Mouse (Mus musculus): ENCODE measurements around the gene Pla2g2f.

Gene Pla2g2f

GRCm38 (mm10) chr4:138755983-138756382, 1.4 kb downstream of the Pla2g2f start:
- no peak for DNase-seq (ENCODE audit: low spot score)

- no peak for DNase-seq (ENCODE audit: low spot score)
Measured at GRCm38 (mm10) chr4:138755439-138755838, 2.0 kb downstream of the Pla2g2f start.

GRCm38 (mm10) chr4:138754432-138754831, 3.0 kb downstream of the Pla2g2f start:
- no peak for DNase-seq (ENCODE audit: low spot score)

- no peak for DNase-seq (ENCODE audit: low spot score)
Measured at GRCm38 (mm10) chr4:138753608-138754007, 3.8 kb downstream of the Pla2g2f start.

GRCm38 (mm10) chr4:138752603-138753002, 4.8 kb downstream of the Pla2g2f start:
- DNase-seq (ENCODE audit: low spot score): no peak

- DNase-seq (ENCODE audit: low spot score): no peak
Measured at GRCm38 (mm10) chr4:138748369-138749072, 8.9 kb downstream of the Pla2g2f start.

- no peak for DNase-seq (ENCODE audit: low spot score)
Measured at GRCm38 (mm10) chr4:138747851-138748250, 9.6 kb downstream of the Pla2g2f start.

GRCm38 (mm10) chr4:138746866-138747265, 10.6 kb downstream of the Pla2g2f start:
- DNase-seq (ENCODE audit: low spot score): no peak

- no peak for DNase-seq (ENCODE audit: low spot score)
Measured at GRCm38 (mm10) chr4:138745884-138746283, 11.5 kb downstream of the Pla2g2f start.

- no peak for DNase-seq (ENCODE audit: low spot score)
Measured at GRCm38 (mm10) chr4:138739136-138739851, 18.1 kb downstream of the Pla2g2f start.

GRCm38 (mm10) chr4:138737031-138737430, 20.4 kb downstream of the Pla2g2f start, which contains the start of gene Ubxn10:
TSS of gene Ubxn10 (minus strand) at chr4:138737167.
- DNase-seq (ENCODE audit: low spot score): no peak

GRCm38 (mm10) chr4:138734863-138735262, 22.6 kb downstream of the Pla2g2f start:
- no peak for DNase-seq (ENCODE audit: low spot score)

- no peak for DNase-seq (ENCODE audit: low spot score)
Measured at GRCm38 (mm10) chr4:138734105-138734504, 23.3 kb downstream of the Pla2g2f start.

GRCm38 (mm10) chr4:138729018-138729703, 28.3 kb downstream of the Pla2g2f start:
- DNase-seq (ENCODE audit: low spot score): no peak

GRCm38 (mm10) chr4:138725751-138726150, 31.7 kb downstream of the Pla2g2f start:
- no peak for DNase-seq (ENCODE audit: low spot score)

GRCm38 (mm10) chr4:138725127-138725461, 32.3 kb downstream of the Pla2g2f start:
- no peak for DNase-seq (ENCODE audit: low spot score)

GRCm38 (mm10) chr4:138724354-138725126, 32.9 kb downstream of the Pla2g2f start, which contains the start of gene Pla2g2c:
TSS of gene Pla2g2c (plus strand) at chr4:138724792.
- no peak for DNase-seq (ENCODE audit: low spot score)

GRCm38 (mm10) chr4:138723493-138724281, 33.7 kb downstream of the Pla2g2f start:
- no peak for DNase-seq (ENCODE audit: low spot score)

GRCm38 (mm10) chr4:138719264-138719596, 38.2 kb downstream of the Pla2g2f start:
- DNase-seq (ENCODE audit: low spot score): no peak

- no peak for DNase-seq (ENCODE audit: low spot score)
Measured at GRCm38 (mm10) chr4:138718586-138719263, 38.7 kb downstream of the Pla2g2f start.

- DNase-seq (ENCODE audit: low spot score): no peak
Measured at GRCm38 (mm10) chr4:138716697-138717096, 40.7 kb downstream of the Pla2g2f start.

Data from layer of hippocampus, adult 9-10 months (tissue).